Mouse (Mus musculus): Measurements from ENCODE around the gene Sec14l2. TPM values are rescaled to one million over a fixed set of nuclear protein-coding genes. Genes with fewer than 3 reads are reported as not detected.
A peak's percentile ranks its signal among the peaks of the same experiment; 100 is the strongest.

Sec14l2 gene
- polyA plus RNA-seq, 2 experiments = 1.7 to 5.1 TPM

GRCm38 (mm10) chr11:4080219-4080618 is 43.0 kb downstream of the Sec14l2 start:
- DNase-seq (ENCODE audit: low spot score) = peak; percentile 16
- no peaks in the 10 kb centered on the region for H3K9me3 ChIP-seq (ENCODE audit: control insufficient read depth, low read length)
- no peaks in the 10 kb centered on the region for H3K27me3 ChIP-seq (ENCODE audit: control insufficient read depth, insufficient read depth, low read length)
- H3K36me3 ChIP-seq (ENCODE audit: control insufficient read depth, insufficient read depth, low read length) = no peaks in the 10 kb centered on the region
- 16% methylated on average over 4 of the region's 4 CpGs for WGBS
- no peak overlapping the region for H3K27ac ChIP-seq (replicated peaks; ENCODE audit: low read depth, low read length)
- no peak for ATAC-seq (ENCODE audit: low FRiP score, low read depth)
- no peak for TF ChIP-seq POLR2A (IDR thresholded peaks at IDR 0.05; ENCODE audit: borderline replicate concordance, extremely low read depth, insufficient read depth, insufficient read length)
- H3K4me2 ChIP-seq (replicated peaks; ENCODE audit: low read depth, low read length, severe bottlenecking) = no peak overlapping the region
- H3K4me3 ChIP-seq (replicated peaks; ENCODE audit: low read length) = no peak overlapping the region
- no peak overlapping the region for H3K9ac ChIP-seq (ENCODE audit: low read depth, low read length, severe bottlenecking)
- H3K4me1 ChIP-seq (ENCODE audit: control insufficient read depth, insufficient read depth, low read length) = no peaks in the 10 kb centered on the region

DNA sequence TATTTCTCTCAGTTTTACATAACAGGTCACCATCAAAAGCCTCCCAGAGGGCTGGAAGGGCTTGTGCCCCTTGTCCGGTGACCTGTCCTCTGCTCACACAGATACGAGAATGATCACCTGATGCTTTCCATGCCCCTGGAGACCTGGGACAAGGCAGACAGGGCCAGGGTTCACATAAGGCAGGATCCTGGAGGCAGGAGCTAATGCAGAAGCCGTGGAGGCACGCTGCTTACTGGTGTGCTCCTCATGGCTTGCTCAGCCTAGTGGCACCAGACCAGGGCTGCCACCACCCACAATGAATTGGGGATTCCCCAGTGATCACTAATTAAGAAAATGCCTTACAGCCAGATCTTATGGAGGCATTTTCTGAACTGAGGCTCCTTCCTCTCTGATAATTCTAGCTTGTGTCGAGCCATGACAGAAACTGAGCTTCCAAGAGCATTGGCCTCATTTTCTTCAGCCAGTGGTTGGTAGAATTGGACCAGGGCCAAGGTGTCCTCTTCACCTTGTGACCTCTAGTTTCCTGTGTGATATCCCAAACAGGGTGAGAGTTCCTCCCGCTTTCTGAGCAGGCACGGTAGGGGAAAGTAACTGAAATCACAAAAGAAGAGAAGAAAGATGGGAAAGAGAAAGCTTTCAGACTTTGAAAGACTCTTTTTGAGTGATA is 44.8 kb downstream of the Sec14l2 start:
- H3K4me1 ChIP-seq (ENCODE audit: control insufficient read depth, insufficient read depth, low read length) = no peaks in the 10 kb centered on the region
- no peaks in the 10 kb centered on the region for H3K36me3 ChIP-seq (ENCODE audit: control insufficient read depth, insufficient read depth, low read length)
- no peak overlapping the region for H3K9ac ChIP-seq (ENCODE audit: low read depth, low read length, severe bottlenecking)
- H3K4me3 ChIP-seq (replicated peaks; ENCODE audit: low read length) = no peak overlapping the region
- 82% methylated on average over 7 of the region's 7 CpGs for WGBS
- no peak for TF ChIP-seq POLR2A (IDR thresholded peaks at IDR 0.05; ENCODE audit: borderline replicate concordance, extremely low read depth, insufficient read depth, insufficient read length)
- H3K4me2 ChIP-seq (replicated peaks; ENCODE audit: low read depth, low read length, severe bottlenecking) = no peak overlapping the region
- ATAC-seq (ENCODE audit: low FRiP score, low read depth) (no peak), DNase-seq (ENCODE audit: low spot score) (no peak)
- H3K27me3 ChIP-seq (ENCODE audit: control insufficient read depth, insufficient read depth, low read length) = no peaks in the 10 kb centered on the region
- no peaks in the 10 kb centered on the region for H3K9me3 ChIP-seq (ENCODE audit: control insufficient read depth, low read length)
- no peak overlapping the region for H3K27ac ChIP-seq (replicated peaks; ENCODE audit: low read depth, low read length)

GRCm38 (mm10) chr11:4076633-4077032 is 46.6 kb downstream of the Sec14l2 start:
- no peaks in the 10 kb centered on the region for H3K27me3 ChIP-seq (ENCODE audit: control insufficient read depth, insufficient read depth, low read length)
- H3K36me3 ChIP-seq (ENCODE audit: control insufficient read depth, insufficient read depth, low read length) = no peaks in the 10 kb centered on the region
- DNase-seq (ENCODE audit: low spot score) (peak; percentile 71), ATAC-seq (ENCODE audit: low FRiP score, low read depth) (no peak)
- H3K4me3 ChIP-seq (replicated peaks; ENCODE audit: low read length) = no peak overlapping the region
- H3K27ac ChIP-seq (replicated peaks; ENCODE audit: low read depth, low read length) = no peak overlapping the region
- no peak overlapping the region for H3K4me2 ChIP-seq (replicated peaks; ENCODE audit: low read depth, low read length, severe bottlenecking)
- no peak overlapping the region for H3K9ac ChIP-seq (ENCODE audit: low read depth, low read length, severe bottlenecking)
- no peaks in the 10 kb centered on the region for H3K4me1 ChIP-seq (ENCODE audit: control insufficient read depth, insufficient read depth, low read length)
- no peak for TF ChIP-seq POLR2A (IDR thresholded peaks at IDR 0.05; ENCODE audit: borderline replicate concordance, extremely low read depth, insufficient read depth, insufficient read length)
- no peaks in the 10 kb centered on the region for H3K9me3 ChIP-seq (ENCODE audit: control insufficient read depth, low read length)
- 12% methylated on average over 8 of the region's 8 CpGs for WGBS

GRCm38 (mm10) chr11:4069664-4070063 is 53.6 kb downstream of the Sec14l2 start:
- 74% methylated on average over 1 of the region's 1 CpGs for WGBS
- Histone ChIP-seq H3K9me3 (ENCODE audit: control insufficient read depth, low read length) (no peaks in the 10 kb centered on the region), H3K9ac (ENCODE audit: low read depth, low read length, severe bottlenecking) (no peak overlapping the region), H3K4me2 (replicated peaks; ENCODE audit: low read depth, low read length, severe bottlenecking) (no peak overlapping the region), H3K27ac (replicated peaks; ENCODE audit: low read depth, low read length) (no peak overlapping the region), H3K27me3 (ENCODE audit: control insufficient read depth, insufficient read depth, low read length) (no peaks in the 10 kb centered on the region), H3K4me3 (replicated peaks; ENCODE audit: low read length) (no peak overlapping the region), H3K36me3 (ENCODE audit: control insufficient read depth, insufficient read depth, low read length) (no peaks in the 10 kb centered on the region), H3K4me1 (ENCODE audit: control insufficient read depth, insufficient read depth, low read length) (no peaks in the 10 kb centered on the region)
- TF ChIP-seq POLR2A (IDR thresholded peaks at IDR 0.05; ENCODE audit: borderline replicate concordance, extremely low read depth, insufficient read depth, insufficient read length) = no peak
- ATAC-seq (ENCODE audit: low FRiP score, low read depth) = no peak
- no peak for DNase-seq (ENCODE audit: low spot score)

DNA sequence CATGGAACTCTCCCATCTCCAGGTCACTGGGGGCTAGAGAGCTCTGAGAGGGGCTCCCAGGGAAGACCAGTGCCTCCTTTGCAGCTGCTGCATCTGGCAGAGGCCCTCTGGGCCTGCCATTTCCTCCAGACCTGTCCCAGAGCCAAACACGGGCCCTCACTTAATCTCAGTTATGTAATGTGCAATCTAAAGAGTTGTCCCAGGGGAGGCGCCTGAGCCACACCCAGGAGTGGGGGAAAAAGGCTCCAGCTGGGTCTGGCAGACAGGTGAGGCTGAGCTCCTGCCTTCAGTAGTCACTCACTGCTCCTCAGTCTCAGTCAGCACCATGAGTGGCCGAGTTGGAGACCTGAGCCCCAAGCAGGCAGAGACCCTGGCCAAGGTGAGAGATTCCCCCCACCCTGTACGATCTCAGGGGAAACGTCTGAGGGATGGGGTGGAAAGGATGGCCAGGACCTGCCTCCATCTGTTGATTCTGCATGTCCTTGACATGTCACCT is 58.5 kb downstream of the Sec14l2 start, which contains the start of gene Sec14l3:
Gene Sec14l3 (plus strand): TSS at position 215 of the 496 bp plus-strand sequence.
- Histone ChIP-seq H3K9me3 (ENCODE audit: control insufficient read depth, low read length) (no peaks in the 10 kb centered on the region), H3K9ac (ENCODE audit: low read depth, low read length, severe bottlenecking) (no peak within 1 kb of the TSS), H3K36me3 (ENCODE audit: control insufficient read depth, insufficient read depth, low read length) (no peaks in the 10 kb centered on the region), H3K4me3 (replicated peaks; ENCODE audit: low read length) (no peak within 1 kb of the TSS), H3K4me2 (replicated peaks; ENCODE audit: low read depth, low read length, severe bottlenecking) (no peak within 1 kb of the TSS), H3K27me3 (ENCODE audit: control insufficient read depth, insufficient read depth, low read length) (no peaks in the 10 kb centered on the region), H3K27ac (replicated peaks; ENCODE audit: low read depth, low read length) (no peak within 1 kb of the TSS), H3K4me1 (ENCODE audit: control insufficient read depth, insufficient read depth, low read length) (no peaks in the 10 kb centered on the region)
- ATAC-seq (ENCODE audit: low FRiP score, low read depth) = no peak
- TF ChIP-seq POLR2A (IDR thresholded peaks at IDR 0.05; ENCODE audit: borderline replicate concordance, extremely low read depth, insufficient read depth, insufficient read length) = no peak
- 50% methylated on average over 5 of the region's 5 CpGs for WGBS
- no peak for DNase-seq (ENCODE audit: low spot score)

Data from limb, embryonic 14.5 days (tissue).